Mouse (Mus musculus) B cell, adult 2 months (primary cell): ENCODE data around the gene Tcf20.
A peak's percentile ranks its signal among the peaks of the same experiment; 100 is the strongest.
"Not testable (repeated sequence)": the region's sequence is repeated elsewhere in the genome, so short reads cannot be mapped to it uniquely, and the experiment has no call there.

Source experiments
- DNase-seq, 2 experiments: peaks; one replicate each; pipeline ENCODE4 v3.0.0; 2022

The Tcf20 gene

GRCm38 (mm10) chr15:82898141-82898739 is 89.4 kb downstream of the Tcf20 start:
- no peak for DNase-seq

GRCm38 (mm10) chr15:82896336-82896735 is 91.3 kb downstream of the Tcf20 start:
- no peak for DNase-seq

DNA sequence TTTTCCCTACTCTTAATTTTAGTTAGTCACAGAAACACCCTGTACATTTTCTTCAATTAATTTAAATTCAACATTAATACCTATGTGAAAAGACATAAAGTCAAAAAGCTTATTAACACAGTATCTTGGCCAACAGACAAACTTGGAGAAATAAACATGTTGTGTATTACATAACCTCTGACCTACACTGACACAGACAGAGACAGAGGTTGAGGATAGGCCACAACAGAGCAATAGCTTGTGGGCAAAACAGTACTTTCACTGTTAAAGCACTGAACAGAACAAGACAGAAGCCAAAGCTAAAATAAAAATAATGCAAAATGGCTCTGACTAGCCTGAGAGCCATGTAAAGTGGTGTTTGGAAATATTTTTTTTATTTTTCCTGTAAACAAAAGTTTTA is 97.2 kb downstream of the Tcf20 start:
- no peak for DNase-seq

GRCm38 (mm10) chr15:82889426-82889825 is 98.2 kb downstream of the Tcf20 start:
- DNase-seq: no peak

- DNase-seq: peak; percentile 56 to 62
These were observed 99.2 kb downstream of the Tcf20 start for GRCm38 (mm10) chr15:82888466-82888865.

- no peak for DNase-seq
These were observed 110.4 kb downstream of the Tcf20 start for GRCm38 (mm10) chr15:82877309-82877708.

DNA sequence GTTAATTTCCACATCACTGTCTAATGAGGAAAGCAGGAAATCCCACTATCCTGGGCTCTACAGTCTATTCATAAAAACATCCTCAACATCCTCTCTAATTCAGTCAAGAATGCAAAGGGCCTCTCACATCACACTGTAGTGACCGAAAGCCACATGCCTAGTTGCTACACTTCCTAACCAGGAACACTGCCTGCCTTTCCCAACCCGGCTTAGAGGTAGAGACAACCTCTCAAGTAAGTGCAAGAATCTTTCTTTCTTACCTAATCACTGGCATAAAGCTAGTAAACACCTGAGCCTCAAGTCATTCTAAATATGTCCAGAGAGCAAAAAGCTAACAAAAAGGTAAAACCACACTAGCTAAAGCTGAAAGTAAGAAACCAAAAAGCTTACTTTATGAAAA is 110.8 kb downstream of the Tcf20 start:
- no peak for DNase-seq

GRCm38 (mm10) chr15:82872037-82872436 is 115.6 kb downstream of the Tcf20 start:
- no peak for DNase-seq

DNA sequence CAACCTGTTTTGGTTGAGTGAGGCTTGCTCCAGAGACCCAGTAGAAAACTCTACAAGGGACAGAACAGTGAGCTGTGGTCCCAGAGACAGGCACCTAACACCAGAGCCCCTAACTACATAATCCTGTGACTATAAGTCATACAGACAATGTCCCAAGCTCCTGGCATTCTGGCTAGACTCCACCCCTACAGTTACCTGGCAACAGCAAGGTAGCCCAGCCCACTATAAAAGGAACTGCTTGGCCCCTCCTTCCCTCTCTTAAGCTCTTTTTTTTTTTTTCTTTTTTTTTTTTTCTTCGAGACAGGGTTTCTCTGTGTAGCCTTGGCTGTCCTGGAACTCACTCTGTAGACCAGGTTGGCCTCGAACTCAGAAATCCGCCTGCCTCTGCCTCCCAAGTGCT is 121.4 kb downstream of the Tcf20 start:
- DNase-seq: not testable (repeated sequence)

DNA sequence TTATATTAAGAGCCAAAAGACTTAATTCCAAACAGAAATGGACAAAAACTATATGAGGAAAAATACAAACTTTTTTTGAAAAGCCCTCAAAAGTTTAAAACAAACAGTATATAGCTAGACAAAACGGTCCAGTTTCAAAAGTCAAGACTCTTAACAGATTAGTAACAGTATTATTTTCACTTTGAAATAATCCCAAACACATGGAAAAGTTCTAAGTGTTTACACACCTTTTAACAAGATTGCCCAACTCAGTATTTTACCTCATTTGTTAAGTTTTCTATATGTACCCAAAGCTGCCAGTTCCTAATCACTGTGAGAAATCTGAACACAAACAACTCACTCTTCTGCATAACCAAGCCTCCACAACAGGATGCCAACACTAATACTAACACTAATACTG is 124.0 kb downstream of the Tcf20 start:
- no peak for DNase-seq

GRCm38 (mm10) chr15:82856652-82857378 is 130.9 kb downstream of the Tcf20 start:
- no peak for DNase-seq

GRCm38 (mm10) chr15:82856065-82856464 is 131.6 kb downstream of the Tcf20 start:
- no peak for DNase-seq

DNA sequence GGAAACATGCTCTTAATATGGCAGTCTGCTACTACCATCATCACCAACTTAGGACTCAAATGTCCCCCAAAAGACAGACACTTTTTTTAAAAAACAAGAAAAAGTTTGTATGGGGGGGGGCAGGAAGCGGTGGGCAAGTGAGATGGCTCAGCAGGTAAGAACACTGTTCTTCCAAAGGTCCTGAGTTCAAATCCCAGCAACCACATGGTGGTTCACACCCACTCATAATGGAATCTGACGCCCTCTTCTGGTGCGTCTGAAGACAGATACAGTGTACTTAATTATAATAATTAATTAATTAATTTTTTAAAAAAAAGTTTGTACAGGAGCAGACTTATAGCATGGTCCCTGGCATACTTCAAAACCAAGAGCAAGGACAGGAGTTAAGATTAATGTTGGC is 148.5 kb downstream of the Tcf20 start:
- DNase-seq: no peak

GRCm38 (mm10) chr15:82829917-82830316 is 157.8 kb downstream of the Tcf20 start:
- no peak for DNase-seq

DNA sequence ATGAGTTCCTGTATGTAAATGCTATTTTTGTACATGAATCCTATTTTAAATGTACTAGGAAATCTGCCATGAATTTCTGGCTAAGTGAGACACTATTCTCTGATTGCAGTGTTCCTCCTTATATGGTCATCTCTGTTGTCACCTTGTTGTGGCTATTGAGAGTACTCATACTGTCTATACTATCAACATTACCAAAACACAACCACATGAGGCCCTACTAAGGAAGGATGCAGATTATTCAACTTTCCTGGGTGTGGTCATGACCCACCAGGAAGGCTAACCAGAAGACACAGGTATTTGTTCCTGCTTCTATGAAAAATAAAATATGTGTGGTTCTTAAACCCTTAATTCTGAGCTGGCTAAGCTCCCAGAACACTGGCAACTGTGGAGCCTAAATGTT is 161.8 kb downstream of the Tcf20 start:
- no peak for DNase-seq

GRCm38 (mm10) chr15:82822347-82822746 is 165.3 kb downstream of the Tcf20 start:
- DNase-seq: no peak

GRCm38 (mm10) chr15:82821657-82822056 is 166.0 kb downstream of the Tcf20 start:
- DNase-seq: no peak

DNA sequence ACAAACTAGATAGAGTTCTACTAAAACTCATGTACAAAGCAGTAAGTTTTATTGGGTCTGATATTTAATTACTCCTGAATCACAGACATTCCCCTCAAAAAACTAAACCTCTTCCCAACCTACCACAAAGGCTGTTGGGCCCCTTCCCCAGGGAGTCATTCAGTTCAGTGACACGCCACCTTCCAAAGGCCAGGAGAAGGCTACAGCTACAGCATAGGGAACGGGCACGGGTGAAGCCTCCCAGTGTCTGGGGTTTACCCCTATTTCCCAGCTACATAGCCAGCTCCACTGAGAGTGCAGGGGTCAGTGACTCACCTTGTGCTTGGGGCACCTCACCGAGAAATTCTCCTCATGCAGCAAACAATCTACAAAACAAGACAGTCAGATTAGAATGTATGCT is 172.4 kb downstream of the Tcf20 start:
- DNase-seq: no peak

DNA sequence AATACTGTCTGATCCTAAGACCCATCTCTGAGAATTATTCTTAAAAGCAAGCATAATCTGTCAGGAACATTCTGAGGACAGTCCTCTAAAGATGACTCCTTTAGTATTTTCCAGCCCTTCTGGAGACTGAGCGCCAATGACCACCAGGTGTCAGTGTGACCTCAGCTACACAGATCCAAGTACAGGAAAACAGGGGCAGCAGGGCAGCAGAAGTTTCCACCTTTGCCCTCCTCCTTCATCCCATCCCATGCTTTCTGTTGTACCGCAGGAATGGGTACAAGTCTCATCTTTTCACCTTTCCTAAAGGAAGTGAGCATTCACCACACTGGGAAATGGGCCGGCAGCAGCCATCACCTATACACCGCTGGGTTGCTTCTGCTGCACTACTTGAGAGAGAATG is 172.9 kb downstream of the Tcf20 start:
- DNase-seq: peak; percentile 73 to 74

GRCm38 (mm10) chr15:82814321-82814720 is 173.4 kb downstream of the Tcf20 start:
- no peak for DNase-seq

DNA sequence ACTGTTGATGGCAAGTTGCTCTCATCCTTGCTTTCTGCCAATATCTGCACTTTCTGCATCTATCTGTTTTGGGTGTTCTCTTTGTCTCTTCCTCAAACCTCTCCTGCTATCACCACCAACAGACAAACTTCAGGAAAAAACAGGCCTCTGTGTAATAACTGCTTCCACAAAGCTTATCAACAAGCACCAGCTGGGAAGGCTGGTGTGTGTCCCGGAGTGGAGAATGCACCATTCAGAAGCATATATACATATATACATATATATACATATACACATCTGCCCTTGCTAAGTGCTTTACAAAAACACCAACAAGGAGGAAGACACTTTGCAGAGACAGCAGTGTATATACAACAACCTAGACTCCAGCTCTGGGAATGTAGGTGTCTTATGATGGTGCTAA is 177.1 kb downstream of the Tcf20 start:
- DNase-seq: no peak

GRCm38 (mm10) chr15:82809511-82809910 is 178.2 kb downstream of the Tcf20 start:
- no peak for DNase-seq

GRCm38 (mm10) chr15:82806969-82807763 is 180.5 kb downstream of the Tcf20 start:
- no peak for DNase-seq
